Mouse (Mus musculus) hindbrain, embryonic 16.5 days (tissue): Measurements from ENCODE around the gene Prr22. TPM values are rescaled to one million over a fixed set of nuclear protein-coding genes. Genes with fewer than 3 reads are reported as not detected.

Experiments
- ATAC-seq: fragments of 200-750 bp; cut with Nextera tagmentation; 2 replicates; pipeline ENCODE4 v1.8.0; 2017; ENCODE audit warnings: moderate TSS enrichment, moderate library complexity
- H3K27ac ChIP-seq: fragments of 300-500 bp; sonication (generic); 2 replicates; pipeline ENCODE4 v1.5.1; 2014; ENCODE audit warnings: low read depth, mild to moderate bottlenecking, control low read depth, low read length, moderate library complexity
- H3K27me3 ChIP-seq: fragments of 300-500 bp; sonication (generic); replicated peaks from 2 replicates; pipeline ENCODE4 v1.6.1; 2014; ENCODE audit warnings: low read length; ENCODE audit not compliant: control insufficient read depth, insufficient read depth
- H3K36me3 ChIP-seq: fragments of 300-500 bp; sonication (generic); 2 replicates; pipeline ENCODE4 v1.6.1; 2014; ENCODE audit warnings: mild to moderate bottlenecking, low read length, moderate library complexity, mixed read lengths; ENCODE audit not compliant: control insufficient read depth, insufficient read depth
- H3K4me1 ChIP-seq: fragments of 300-500 bp; sonication (generic); 2 replicates; pipeline ENCODE4 v1.6.1; 2014; ENCODE audit warnings: low read depth, low read length; ENCODE audit not compliant: control insufficient read depth, insufficient read depth
- H3K4me2 ChIP-seq: fragments of 300-500 bp; sonication (generic); 2 replicates; pipeline ENCODE4 v1.6.1; 2014; ENCODE audit warnings: mild to moderate bottlenecking, low read length, control low read depth, moderate library complexity
- H3K4me3 ChIP-seq: fragments of 300-500 bp; sonication (generic); 2 replicates; pipeline ENCODE4 v1.5.1; 2014; ENCODE audit warnings: mild to moderate bottlenecking, low read length, control low read depth, moderate library complexity
- H3K9ac ChIP-seq: fragments of 300-500 bp; sonication (generic); 2 replicates; pipeline ENCODE4 v1.6.1; 2014; ENCODE audit warnings: low read depth, mild to moderate bottlenecking, control low read depth, low read length, moderate library complexity
- H3K9me3 ChIP-seq: fragments of 300-500 bp; sonication (generic); 2 replicates; pipeline ENCODE4 v1.6.1; 2014; ENCODE audit warnings: mild to moderate bottlenecking, low read length, moderate library complexity; ENCODE audit not compliant: control insufficient read depth
- WGBS: fragments of 180-500 bp; shearing (Covaris S2); extraction: QIAGEN DNeasy Blood & Tissue Kit; methylation state at CpG from one replicate; pipeline ENCODE4 v1.1.7; 2014; 5-methylcytosine and 5-hydroxymethylcytosine counted together
- polyA plus RNA-seq: library from polyadenylated mRNA; unstranded; fragments of >200 nt; fragmentation: Nextera tagmentation; extraction: Ambion mirVana; gene quantifications from 2 replicates; pipeline ENCODE4 v1.2.1, GENCODE M21; 2015

Gene Prr22
- polyA plus RNA-seq, 1 experiment from 2014 or later: 0.60 TPM

DNA sequence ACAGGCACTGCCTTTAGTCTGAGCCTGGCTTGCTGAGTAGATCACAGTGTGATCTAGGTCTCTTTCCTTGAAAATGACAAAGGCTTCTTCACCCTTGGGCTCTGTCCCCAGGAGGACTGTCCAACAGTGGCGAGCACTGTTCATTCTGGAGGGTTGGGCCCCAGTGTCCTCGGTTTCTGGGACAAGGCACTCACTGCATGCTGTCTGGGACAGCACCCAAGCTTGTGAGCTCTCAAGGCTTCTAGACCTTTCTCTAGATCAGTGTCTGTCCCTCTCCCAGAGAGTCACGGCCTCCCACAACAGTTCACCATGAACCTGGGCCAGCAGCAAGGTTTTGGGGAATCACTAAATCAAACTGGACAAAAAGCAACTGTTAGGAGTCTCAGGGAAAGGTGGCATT is 22.5 kb downstream of the Prr22 start:
- Histone ChIP-seq H3K27ac (no peak overlapping the region), H3K4me3 (no peak overlapping the region), H3K36me3 (no peaks in the 10 kb centered on the region), H3K9me3 (no peaks in the 10 kb centered on the region), H3K27me3 (no peaks in the 10 kb centered on the region), H3K9ac (no peak overlapping the region), H3K4me2 (no peak overlapping the region), H3K4me1 (no peaks in the 10 kb centered on the region)
- ATAC-seq: no peak
- 87% methylated on average over 3 of the region's 3 CpGs for WGBS

DNA sequence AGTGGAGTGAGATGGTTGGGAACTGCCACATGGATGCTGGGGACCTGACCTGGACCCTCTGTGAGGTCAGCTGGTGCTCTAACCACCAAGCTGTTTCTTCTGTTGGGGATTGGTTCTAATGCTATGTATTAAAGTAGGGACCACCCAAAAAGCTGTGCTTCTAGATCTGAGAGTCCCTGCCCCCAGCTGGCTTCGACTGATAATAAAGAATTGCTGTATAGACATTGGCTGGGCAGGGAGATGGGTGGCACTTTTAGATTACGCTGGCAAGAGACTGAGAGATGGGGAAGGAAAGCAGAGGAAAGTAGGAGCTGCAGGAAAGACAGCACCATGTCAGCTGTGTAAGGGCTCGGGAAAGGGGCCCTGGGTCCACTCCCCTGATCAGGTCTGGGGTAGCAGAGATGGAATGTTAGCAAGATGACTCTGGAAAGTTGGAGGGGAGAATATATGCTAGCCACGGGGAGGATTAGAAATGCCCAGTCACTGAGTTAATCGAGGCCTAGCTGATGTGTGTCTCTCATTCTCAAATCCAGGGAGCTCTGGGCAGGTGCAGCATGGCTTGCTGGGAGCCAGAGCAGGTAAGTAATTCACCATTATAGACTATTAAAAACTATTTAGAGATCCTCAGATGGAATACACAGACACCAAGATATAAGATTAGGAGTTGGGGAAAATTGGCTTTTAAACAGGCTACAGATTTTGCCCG is 23.7 kb downstream of the Prr22 start:
- no peaks in the 10 kb centered on the region for H3K36me3 ChIP-seq
- no peaks in the 10 kb centered on the region for H3K4me1 ChIP-seq
- 72% methylated on average over 6 of the region's 6 CpGs for WGBS
- no peaks in the 10 kb centered on the region for H3K27me3 ChIP-seq
- no peak overlapping the region for H3K27ac ChIP-seq
- no peak overlapping the region for H3K4me2 ChIP-seq
- H3K4me3 ChIP-seq: no peak overlapping the region
- ATAC-seq: no peak
- H3K9me3 ChIP-seq: no peaks in the 10 kb centered on the region
- no peak overlapping the region for H3K9ac ChIP-seq

DNA sequence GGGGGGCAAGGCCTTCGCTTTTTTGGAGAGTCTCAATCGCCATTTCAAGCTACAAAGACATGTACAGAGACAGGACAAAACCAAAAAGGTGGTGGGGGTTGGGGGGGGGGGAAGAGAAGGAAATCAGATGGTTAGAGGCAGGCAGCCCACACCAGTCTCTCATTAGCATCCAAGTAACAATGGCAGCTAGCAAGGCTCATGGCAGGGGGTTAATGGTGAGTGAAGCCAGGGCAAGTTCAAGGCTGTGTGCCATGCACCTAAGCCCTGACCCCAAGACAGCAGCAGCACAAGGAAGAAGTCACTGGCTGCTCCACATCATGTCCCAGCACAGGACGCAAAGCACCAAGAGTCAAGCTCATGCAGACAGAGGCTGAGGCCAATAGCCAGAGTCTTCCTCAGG is 29.2 kb downstream of the Prr22 start:
- H3K9me3 ChIP-seq: no peaks in the 10 kb centered on the region
- ATAC-seq: no peak
- 81% methylated on average over 3 of the region's 3 CpGs for WGBS

DNA sequence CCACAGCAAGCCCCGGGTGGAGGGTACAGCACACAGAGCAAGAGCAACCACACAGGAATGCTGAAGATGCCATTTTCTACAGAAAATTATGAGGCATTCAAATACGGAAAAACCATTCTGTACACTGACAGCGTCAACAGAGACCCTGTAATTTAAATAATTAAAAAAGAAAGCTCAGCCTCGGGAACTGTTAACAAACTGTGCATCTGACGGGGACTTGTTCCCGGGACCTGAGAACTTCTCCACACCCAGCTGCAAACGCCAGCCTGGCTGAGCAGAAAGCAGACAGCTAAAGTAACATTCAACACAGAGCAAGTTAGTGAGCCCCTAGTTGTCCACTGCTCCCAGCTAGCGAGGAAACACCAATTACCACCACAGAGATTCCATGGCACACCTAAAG is 32.0 kb downstream of the Prr22 start:
- no peak for ATAC-seq
- Histone ChIP-seq H3K4me3 (no peak overlapping the region), H3K27me3 (no peaks in the 10 kb centered on the region), H3K4me1 (no peaks in the 10 kb centered on the region), H3K4me2 (no peak overlapping the region), H3K36me3 (no peaks in the 10 kb centered on the region), H3K9me3 (no peaks in the 10 kb centered on the region), H3K9ac (no peak overlapping the region), H3K27ac (no peak overlapping the region)
- WGBS: 89% methylated on average over 8 of the region's 8 CpGs

More for the DNA sequence above, 29.2 kb downstream of the Prr22 start:
- Histone ChIP-seq H3K4me3 (no peak overlapping the region), H3K4me2 (no peak overlapping the region), H3K36me3 (no peaks in the 10 kb centered on the region), H3K9ac (no peak overlapping the region), H3K4me1 (no peaks in the 10 kb centered on the region), H3K27me3 (no peaks in the 10 kb centered on the region), H3K27ac (no peak overlapping the region)

DNA sequence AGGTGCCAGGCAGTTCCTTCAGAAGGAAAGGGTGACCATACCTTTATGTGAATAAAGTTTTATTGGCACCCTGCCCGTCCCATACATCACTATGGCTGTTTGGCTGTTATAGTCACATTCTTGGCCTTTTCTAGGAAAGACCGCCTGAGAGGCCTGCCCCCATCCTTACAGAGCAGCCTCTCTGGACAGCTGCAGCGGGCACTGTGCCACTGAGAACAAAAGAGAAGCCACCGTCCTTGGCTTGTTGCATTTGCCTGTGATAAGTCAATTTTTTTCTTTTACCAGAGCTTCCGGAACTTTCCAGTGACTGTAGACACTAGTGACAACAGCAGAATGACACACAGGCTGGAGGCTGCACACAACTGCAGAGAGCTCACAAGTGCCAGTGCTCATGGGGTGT is 34.9 kb downstream of the Prr22 start:
- H3K27me3 ChIP-seq: no peaks in the 10 kb centered on the region
- H3K9me3 ChIP-seq: no peaks in the 10 kb centered on the region
- no peak overlapping the region for H3K4me2 ChIP-seq
- 0 out of 2 replicates have a peak, but pooled peaks have one; percentile 20 for ATAC-seq
- H3K36me3 ChIP-seq: no peaks in the 10 kb centered on the region
- 0 out of 2 replicates have a peak overlapping the region, but pooled peaks have one; percentile 1 for H3K27ac ChIP-seq
- H3K9ac ChIP-seq: no peak overlapping the region
- WGBS: 52% methylated on average over 5 of the region's 5 CpGs
- no peak overlapping the region for H3K4me3 ChIP-seq
- peaks cover 1% of the 10 kb centered on the region; the same call in 1 of the 2 replicates for H3K4me1 ChIP-seq

DNA sequence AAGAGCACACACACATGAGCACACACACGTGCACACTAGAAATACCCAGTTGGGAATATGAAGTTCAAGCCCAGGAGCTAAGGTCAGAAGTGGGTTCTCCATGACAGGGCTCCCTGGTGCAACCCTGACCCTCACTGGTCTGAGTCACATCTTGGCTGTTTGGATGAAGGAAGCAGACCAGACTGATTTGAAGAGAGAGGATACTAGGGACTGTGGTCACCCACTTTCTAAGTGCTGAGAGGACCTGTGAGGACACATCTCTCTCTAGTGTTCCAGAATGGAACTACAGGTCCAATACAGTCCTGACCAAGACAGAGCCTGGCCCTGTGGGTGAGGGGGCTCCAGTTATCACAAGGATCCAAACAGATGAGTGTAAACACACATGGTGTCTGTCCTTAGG is 35.7 kb downstream of the Prr22 start:
- Histone ChIP-seq H3K9me3 (no peaks in the 10 kb centered on the region), H3K36me3 (no peaks in the 10 kb centered on the region), H3K4me1 (peaks cover 9% of the 10 kb centered on the region), H3K9ac (no peak overlapping the region), H3K27me3 (no peaks in the 10 kb centered on the region), H3K4me3 (no peak overlapping the region), H3K27ac (no peak overlapping the region), H3K4me2 (no peak overlapping the region)
- 100% methylated on average over 1 of the region's 1 CpGs for WGBS
- ATAC-seq: no peak

DNA sequence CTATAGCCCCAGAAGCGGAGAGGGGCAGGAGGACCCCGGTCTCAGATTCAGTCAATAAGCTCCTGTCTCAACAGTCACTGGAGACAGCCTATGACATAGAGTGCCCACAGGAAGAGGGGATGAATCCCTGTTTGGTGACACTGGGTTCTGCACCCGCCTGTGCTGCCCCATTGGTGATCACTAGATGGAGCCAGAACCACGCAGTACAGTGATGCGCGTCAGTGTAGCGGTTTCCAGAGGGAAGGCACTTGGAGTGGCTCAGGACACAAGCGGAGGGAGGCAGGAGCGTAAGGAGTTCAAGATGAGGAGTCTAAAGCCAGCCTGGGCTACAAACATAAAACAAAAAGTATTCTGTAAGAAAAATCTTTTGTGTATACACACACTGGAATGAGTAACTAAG is 38.5 kb downstream of the Prr22 start:
- Histone ChIP-seq H3K36me3 (no peaks in the 10 kb centered on the region), H3K4me1 (peaks cover 9% of the 10 kb centered on the region), H3K9me3 (no peaks in the 10 kb centered on the region), H3K27me3 (no peaks in the 10 kb centered on the region), H3K4me3 (no peak overlapping the region), H3K27ac (no peak overlapping the region), H3K9ac (no peak overlapping the region), H3K4me2 (no peak overlapping the region)
- WGBS: 6% methylated on average over 9 of the region's 9 CpGs
- ATAC-seq: peak; percentile 77

DNA sequence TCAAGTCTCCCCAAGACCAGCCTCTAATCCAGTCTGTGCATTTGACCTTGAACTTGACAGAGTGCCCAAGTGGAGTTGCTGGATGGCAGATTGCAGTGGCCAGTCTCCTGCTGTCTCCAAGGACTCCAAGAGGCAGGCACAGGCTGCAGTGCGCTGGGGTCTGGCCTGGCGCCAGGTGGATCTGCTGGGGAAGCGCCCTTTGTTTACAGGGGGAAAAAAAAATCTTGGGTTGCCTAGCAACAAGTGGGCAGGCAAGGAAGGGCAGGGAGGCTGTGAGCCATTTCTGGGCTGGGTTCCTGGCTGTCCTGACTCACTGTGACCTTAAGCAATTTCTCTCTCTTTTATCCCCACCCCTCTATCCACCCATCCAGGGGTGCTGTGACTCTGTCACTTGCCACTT is 40.2 kb downstream of the Prr22 start:
- ATAC-seq: peak; percentile 76
- H3K4me3 ChIP-seq: no peak overlapping the region

DNA sequence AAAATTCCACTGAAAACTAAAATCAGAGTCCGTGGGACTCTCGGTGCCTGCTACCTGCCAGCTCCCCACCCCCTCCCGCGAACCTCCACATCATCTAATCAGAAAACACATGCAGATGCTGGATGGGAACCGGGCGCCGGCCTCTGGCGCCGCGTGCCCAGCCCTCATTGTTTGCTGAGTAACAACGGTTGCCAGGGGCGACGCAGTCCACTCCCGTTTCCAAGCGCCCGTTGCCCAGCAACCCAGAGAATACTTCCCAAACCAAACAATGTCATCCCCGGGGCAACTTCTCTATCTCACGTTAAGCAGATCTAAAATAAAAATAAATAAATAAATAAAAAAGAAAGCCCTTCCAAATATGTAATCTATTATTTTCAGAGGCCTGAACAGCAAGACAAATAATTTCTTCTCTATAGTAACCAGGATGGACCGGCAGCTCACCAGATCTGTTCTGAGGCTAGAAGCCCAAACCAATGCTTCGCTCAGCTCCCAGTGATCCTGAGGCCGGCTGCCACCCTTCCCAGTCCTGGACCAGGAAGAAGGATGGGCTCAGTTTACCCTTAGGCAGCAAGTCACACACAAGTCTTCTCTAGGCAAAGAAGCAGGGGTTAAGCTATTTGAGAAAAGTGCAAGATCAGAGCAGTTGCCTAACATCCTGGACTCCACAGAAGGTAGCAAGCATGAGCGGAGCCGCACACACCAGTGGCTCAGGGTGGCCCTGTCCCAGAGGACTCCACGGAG is 44.4 kb downstream of the Prr22 start:
- ATAC-seq: peak; percentile 72
- Histone ChIP-seq H3K9me3 (no peaks in the 10 kb centered on the region), H3K9ac (peak overlapping the region; percentile 51), H3K27ac (peak overlapping the region; percentile 65), H3K36me3 (no peaks in the 10 kb centered on the region), H3K27me3 (no peaks in the 10 kb centered on the region), H3K4me1 (peaks cover 24% of the 10 kb centered on the region), H3K4me2 (peak overlapping the region; percentile 50), H3K4me3 (peak overlapping the region; percentile 15; the same call in 1 of the 2 replicates)
- 7% methylated on average over 24 of the region's 24 CpGs for WGBS

More for the DNA sequence above, 40.2 kb downstream of the Prr22 start:
- WGBS: 4% methylated on average over 3 of the region's 3 CpGs
- peaks cover 20% of the 10 kb centered on the region for H3K4me1 ChIP-seq
- no peaks in the 10 kb centered on the region for H3K27me3 ChIP-seq
- no peak overlapping the region for H3K9ac ChIP-seq
- peak overlapping the region; percentile 68 for H3K27ac ChIP-seq
- H3K9me3 ChIP-seq: no peaks in the 10 kb centered on the region
- H3K4me2 ChIP-seq: no peak overlapping the region
- H3K36me3 ChIP-seq: no peaks in the 10 kb centered on the region
